Mouse (Mus musculus): ENCODE data around the gene 1700122O11Rik. TPM values are rescaled to one million over a fixed set of nuclear protein-coding genes. Genes with fewer than 3 reads are reported as not detected.

1700122O11Rik gene
- polyA plus RNA-seq, 1 experiment from 2014 or later, result not detected

Other genes with a start within 250 kb of the 1700122O11Rik start
- 3.5 and 3.7 TPM in 2 replicates for gene Mdfi, start 203.6 kb downstream of the 1700122O11Rik start, polyA plus RNA-seq (2015; fragmentation: Nextera tagmentation; extraction: Ambion mirVana)
- gene Foxp4, start 113.6 kb downstream of the 1700122O11Rik start, polyA plus RNA-seq (2015; fragmentation: Nextera tagmentation; extraction: Ambion mirVana), result 18.0 TPM in 2 replicates
- not detected in 2 replicates for gene 1700067P10Rik, start 51.0 kb upstream of the 1700122O11Rik start, polyA plus RNA-seq (2015; fragmentation: Nextera tagmentation; extraction: Ambion mirVana)
- not detected in 2 replicates for gene 9830107B12Rik, start 108.0 kb upstream of the 1700122O11Rik start, polyA plus RNA-seq (2015; fragmentation: Nextera tagmentation; extraction: Ambion mirVana)
- 0.13 and 0.42 TPM in 2 replicates for gene A530064D06Rik, start 129.0 kb upstream of the 1700122O11Rik start, polyA plus RNA-seq (2015; fragmentation: Nextera tagmentation; extraction: Ambion mirVana)
- 0.05 TPM in 2 replicates for gene Trem1, start 194.5 kb upstream of the 1700122O11Rik start, polyA plus RNA-seq (2015; fragmentation: Nextera tagmentation; extraction: Ambion mirVana)
- gene Trem3, start 209.5 kb upstream of the 1700122O11Rik start, polyA plus RNA-seq (2015; fragmentation: Nextera tagmentation; extraction: Ambion mirVana), result 0.14 and 0.30 TPM in 2 replicates
- gene Treml4, start 226.0 kb upstream of the 1700122O11Rik start, polyA plus RNA-seq (2015; fragmentation: Nextera tagmentation; extraction: Ambion mirVana), result 0.82 and 1.5 TPM in 2 replicates